In the genomic region with DNA sequence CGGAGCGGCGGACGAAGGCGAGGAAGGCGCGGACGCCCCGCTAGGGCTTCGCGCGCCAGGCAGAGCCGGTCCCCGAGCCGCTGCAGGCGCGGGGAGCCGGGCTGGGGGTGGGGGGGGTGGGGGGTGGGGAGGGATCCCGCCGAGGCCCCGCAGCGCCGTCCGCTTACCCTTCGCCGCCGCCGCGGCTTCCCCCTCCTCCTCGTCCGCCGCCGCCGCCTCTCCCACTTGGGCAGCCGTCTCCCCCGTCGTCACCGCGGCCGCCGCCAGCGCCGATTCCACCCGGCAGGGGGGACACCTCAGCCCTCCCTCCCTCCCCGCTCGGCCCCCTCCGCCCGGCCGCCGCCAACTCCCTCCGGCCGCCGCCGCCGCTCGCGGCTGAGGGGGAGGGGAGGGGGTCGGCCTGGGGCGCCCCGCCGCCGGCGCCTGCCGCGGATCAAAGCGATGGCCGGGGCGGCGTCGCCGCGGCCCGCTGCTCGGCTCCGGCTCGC, we compare ENCODE assay signal across 8 mouse cellular contexts. TPM values are rescaled to one million over a fixed set of nuclear protein-coding genes. Genes with fewer than 3 reads are reported as not detected.
DNase-seq lines count a peak whose midpoint lies in the region; ATAC-seq and TF ChIP-seq lines count a peak whose summit lies in the region.

No protein-coding gene starts in this region.

- peak overlapping the region; percentile 99 for H3K9ac ChIP-seq in hindbrain, postnatal 0 days (replicated peaks; ENCODE audit: low read length)
- peak overlapping the region; percentile 99 for H3K9ac ChIP-seq in liver, adult 2 months (ENCODE audit: low read depth, low read length)
- peak overlapping the region; percentile 99 for H3K9ac ChIP-seq in neural tube, embryonic 13.5 days

- TF ChIP-seq CTCF in brain, embryonic 14.5 days (IDR thresholded peaks at IDR 0.05; ENCODE audit: borderline replicate concordance, extremely low read depth, insufficient read depth, insufficient read length): no peak
- TF ChIP-seq CTCF in hindbrain, postnatal 0 days (IDR thresholded peaks at IDR 0.05; ENCODE audit: low read depth): no peak
- no peak for TF ChIP-seq CTCF in liver, adult 2 months (IDR thresholded peaks at IDR 0.05; ENCODE audit: low read depth, low read length)

- peak; percentile 77 for ATAC-seq in hindbrain, postnatal 0 days
- ATAC-seq in neural tube, embryonic 13.5 days (ENCODE audit: low read depth): peak; percentile 54

- no peaks in the 10 kb centered on the region for H3K36me3 ChIP-seq in hindbrain, postnatal 0 days (ENCODE audit: insufficient read depth, low read length)
- H3K36me3 ChIP-seq in liver, adult 2 months (ENCODE audit: control insufficient read depth, insufficient read depth, low read length): no peaks in the 10 kb centered on the region
- H3K36me3 ChIP-seq in neural tube, embryonic 13.5 days: no peaks in the 10 kb centered on the region

- 0% methylated on average over 15 of the region's 76 CpGs for WGBS in hindbrain, postnatal 0 days
- 0% methylated on average over 29 of the region's 76 CpGs for WGBS in liver, adult 2 months
- WGBS in neural tube, embryonic 13.5 days: 0% methylated on average over 9 of the region's 76 CpGs

- H3K4me1 ChIP-seq in hindbrain, postnatal 0 days (ENCODE audit: insufficient read depth, low read length): peaks cover 5% of the 10 kb centered on the region; the same call in 1 of the 2 replicates
- H3K4me1 ChIP-seq in liver, adult 2 months (ENCODE audit: control insufficient read depth, insufficient read depth, low read length): peaks cover 10% of the 10 kb centered on the region
- peaks cover 29% of the 10 kb centered on the region for H3K4me1 ChIP-seq in neural tube, embryonic 13.5 days (replicated peaks)

- peak overlapping the region; percentile 94 for H3K4me3 ChIP-seq in hindbrain, postnatal 0 days (ENCODE audit: low read length)
- H3K4me3 ChIP-seq in liver, adult 2 months (ENCODE audit: insufficient read depth, low read depth, low read length): peak overlapping the region; percentile 88
- peak overlapping the region; percentile 95 for H3K4me3 ChIP-seq in neural tube, embryonic 13.5 days

- H3K27me3 ChIP-seq in hindbrain, postnatal 0 days (ENCODE audit: insufficient read depth, low read length): no peaks in the 10 kb centered on the region
- H3K27me3 ChIP-seq in liver, adult 2 months (ENCODE audit: control insufficient read depth, insufficient read depth, low read length): no peaks in the 10 kb centered on the region
- H3K27me3 ChIP-seq in neural tube, embryonic 13.5 days: no peaks in the 10 kb centered on the region

- peak overlapping the region; percentile 99 for H3K27ac ChIP-seq in hindbrain, postnatal 0 days
- no peak overlapping the region; the same call in 1 of the 2 replicates for H3K27ac ChIP-seq in liver, adult 2 months (replicated peaks; ENCODE audit: insufficient read depth, low read depth, low read length)
- peak overlapping the region; percentile 100 for H3K27ac ChIP-seq in neural tube, embryonic 13.5 days (replicated peaks)

- peak; percentile 34 for DNase-seq in kidney, adult 9 months
- DNase-seq in kidney, adult 11 months: no peak
- DNase-seq in brain, embryonic 14.5 days (ENCODE audit: low read depth): peak; percentile 56
- DNase-seq in frontal cortex, postnatal 36 days (ENCODE audit: low spot score in 2 of 2): peak; percentile 13 to 46
- DNase-seq in hindbrain, postnatal 0 days (ENCODE audit: low spot score): no peak
- no peak for DNase-seq in liver, adult 2 months (ENCODE audit: extremely low read depth, low read depth, low spot score)
- peak; percentile 36 to 52 for DNase-seq in thymus, postnatal 10 days (ENCODE audit: low spot score in 2 of 2)

- no peak for TF ChIP-seq POLR2A in brain, embryonic 14.5 days (IDR thresholded peaks at IDR 0.05; ENCODE audit: borderline replicate concordance, extremely low read depth, insufficient read depth, insufficient read length, poor library complexity, severe bottlenecking)
- no peak for TF ChIP-seq POLR2A in liver, adult 2 months (IDR thresholded peaks at IDR 0.05; ENCODE audit: extremely low read depth, insufficient read depth, low read length)

- no peaks in the 10 kb centered on the region for H3K9me3 ChIP-seq in hindbrain, postnatal 0 days (ENCODE audit: low read length)
- no peaks in the 10 kb centered on the region for H3K9me3 ChIP-seq in neural tube, embryonic 13.5 days

- H3K4me2 ChIP-seq in hindbrain, postnatal 0 days (ENCODE audit: low read depth, low read length): peak overlapping the region; percentile 84
- peak overlapping the region; percentile 78 for H3K4me2 ChIP-seq in neural tube, embryonic 13.5 days

- peaks cover 27% of the 10 kb centered on the region for H3K79me2 ChIP-seq in liver, adult 2 months (ENCODE audit: control insufficient read depth, insufficient read depth, low read length)

RNA-seq across cellular contexts. Expression of gene Tab2, which starts 0.4 kb away (rescaled TPM):
- polyA plus RNA-seq in brain, embryonic 14.5 days (2012; rRNA removed): 41.6 and 61.3 TPM in 2 replicates
- 54.3 and 64.3 TPM in 2 replicates for total RNA-seq in hindbrain, postnatal 0 days (2014; rRNA removed)
- polyA plus RNA-seq in hindbrain, postnatal 0 days (2015; fragmentation: Nextera tagmentation; extraction: Ambion mirVana): 11.4 and 12.0 TPM in 2 replicates
- total RNA-seq in liver, adult 2 months (2014; rRNA removed): 12.4 and 16.0 TPM in 2 replicates
- 22.9 and 24.6 TPM in 2 replicates for polyA plus RNA-seq in liver, adult 2 months (2012; rRNA removed)
- 14.3 and 15.6 TPM in 2 replicates for polyA plus RNA-seq in neural tube, embryonic 13.5 days (2015; fragmentation: Nextera tagmentation; extraction: Ambion mirVana)

Comparison
In these comparisons a context has a peak if more than half of its experiments do, and no peak if none do; other contexts are left out.
1. DNase-seq: peak in kidney, adult 9 months (single experiment), brain, embryonic 14.5 days (single experiment), frontal cortex, postnatal 36 days (2 of 2) and thymus, postnatal 10 days (2 of 2); none in kidney, adult 11 months (single experiment), hindbrain, postnatal 0 days (single experiment) and liver, adult 2 months (single experiment).
2. Peak in every context shown above with its lines, with median percentiles within 50 percentile points of each other: H3K4me3 ChIP-seq and H3K9ac ChIP-seq.